Mouse (Mus musculus): ENCODE measurements at regions not wholly inside any gene's neighbourhood (a gene's known extent, or its start where the extent isn't known, plus 50 kb on each side); places are given as distances from the start of the nearest gene placed in this dataset.

DNA sequence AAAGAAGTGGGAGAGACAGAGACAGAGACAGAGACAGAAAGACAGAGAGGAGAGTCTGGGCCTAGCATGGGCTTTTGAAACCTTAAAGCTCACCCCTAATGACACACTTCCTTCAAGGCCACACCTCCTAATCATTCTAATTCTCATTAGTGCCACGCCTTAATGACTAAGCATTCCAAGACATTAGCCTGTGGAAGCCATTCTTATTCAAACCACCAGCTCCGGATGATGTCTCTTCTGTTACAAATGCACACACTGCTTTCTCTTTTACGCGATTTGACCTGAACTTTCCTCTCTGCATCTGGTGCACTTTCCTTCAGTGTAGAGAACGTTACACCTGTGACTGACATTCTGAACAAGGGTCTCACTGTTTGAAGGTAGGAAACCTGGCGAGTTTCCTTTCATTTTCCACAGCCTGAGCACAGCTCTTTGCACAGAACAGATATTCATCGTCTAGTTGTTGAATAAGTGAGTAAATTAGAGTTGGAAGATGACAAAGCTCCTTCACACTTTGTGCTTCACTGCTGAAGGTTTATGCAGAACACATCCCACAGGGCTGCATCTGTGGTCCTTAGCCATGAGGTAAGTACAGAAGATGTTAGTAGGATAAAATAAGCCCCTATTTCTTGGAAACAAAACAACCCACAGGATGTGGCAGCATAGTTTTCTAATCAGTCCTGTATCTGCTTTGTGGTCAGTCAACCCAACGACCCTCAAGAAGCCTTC lies 116.8 kb downstream of the Faxc start:
- DNase-seq, result no peak

DNA sequence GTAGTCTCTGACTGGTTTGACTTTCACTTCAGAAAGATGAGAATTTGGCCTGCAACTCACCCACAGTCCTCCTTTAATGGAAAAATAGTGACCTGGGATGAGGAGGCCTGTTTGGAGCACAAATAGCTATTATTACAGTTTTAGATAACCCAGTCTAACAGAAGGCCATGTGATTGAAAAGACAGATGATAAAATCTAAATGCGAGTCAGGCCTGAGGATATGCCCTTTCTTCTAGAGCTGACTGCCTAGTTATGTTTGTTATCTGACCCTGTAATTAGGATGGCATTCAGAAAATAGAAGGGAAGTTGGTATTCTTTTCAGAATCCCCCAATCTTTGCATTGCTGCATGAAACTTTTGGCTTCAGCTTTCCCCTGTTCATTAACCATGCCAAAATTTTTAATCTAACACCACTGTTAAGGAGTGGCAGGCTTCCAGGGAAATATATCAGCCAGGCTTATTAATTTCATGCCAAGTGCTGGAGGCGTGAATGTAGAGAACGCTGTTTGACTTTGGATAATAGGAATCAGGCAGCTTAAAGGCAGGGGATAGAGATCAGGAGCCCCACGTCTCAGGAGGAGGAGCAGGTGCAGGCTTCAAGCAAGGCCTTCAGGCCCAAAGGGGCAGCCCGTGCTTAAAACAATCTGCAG lies 135.8 kb downstream of the Faxc start:
- DNase-seq, result no peak

DNA sequence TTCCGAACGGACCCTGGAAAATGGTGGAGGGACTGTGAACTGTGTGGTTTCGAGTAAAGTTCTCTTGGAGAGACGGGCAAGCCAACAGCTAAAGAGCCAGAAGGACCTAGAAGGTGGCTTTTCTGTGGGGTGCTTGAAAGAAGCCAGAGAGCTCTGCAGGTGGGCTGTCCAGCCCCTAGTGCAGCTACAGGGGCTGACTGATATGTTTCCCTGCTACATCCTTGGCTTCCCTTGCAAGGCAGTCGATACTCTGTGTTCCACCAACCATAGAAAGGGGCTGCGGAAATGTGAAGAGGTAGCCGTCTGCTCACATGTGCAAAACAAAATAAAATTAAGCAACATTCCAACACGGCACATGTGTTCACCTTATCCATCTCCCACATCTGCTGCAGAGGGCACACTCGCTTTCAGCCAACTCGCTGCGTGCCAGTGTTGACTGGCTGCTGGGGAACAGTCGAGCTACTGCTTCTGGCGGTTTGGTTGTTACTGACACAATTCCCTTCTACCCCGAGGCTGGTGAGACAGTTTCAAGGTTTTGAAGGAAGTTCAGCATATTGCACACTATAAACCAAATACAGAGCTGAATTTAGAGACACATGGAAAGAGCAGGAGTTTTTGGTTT lies 136.7 kb downstream of the Faxc start:
- no peak for DNase-seq

DNA sequence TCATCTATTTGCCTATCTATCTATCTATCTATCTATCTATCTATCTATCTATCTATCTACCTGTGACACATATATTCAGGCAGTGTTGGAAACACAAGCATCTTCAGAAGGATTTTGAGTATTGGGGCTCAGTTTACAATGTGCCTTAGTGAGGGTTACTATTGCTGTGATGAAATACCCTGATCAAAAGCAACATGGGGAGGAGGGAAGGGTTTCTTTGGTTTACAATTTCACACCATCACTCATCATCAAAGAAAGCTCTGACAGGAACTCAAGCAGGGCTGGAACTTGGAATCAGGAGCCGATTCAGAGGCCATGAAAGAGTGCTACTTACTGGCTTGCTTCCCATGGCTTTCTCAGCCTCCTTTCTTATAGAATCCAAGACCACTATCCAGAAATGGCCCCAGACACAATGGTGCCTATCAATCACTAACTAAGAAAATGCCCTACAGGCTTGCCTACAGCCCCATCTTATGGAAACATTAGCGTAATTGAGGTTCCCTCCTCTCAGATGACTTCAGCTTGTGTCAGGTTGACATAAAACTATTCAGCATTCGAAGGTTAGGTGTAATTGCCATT lies 157.2 kb downstream of the Faxc start:
- DNase-seq, result no peak

DNA sequence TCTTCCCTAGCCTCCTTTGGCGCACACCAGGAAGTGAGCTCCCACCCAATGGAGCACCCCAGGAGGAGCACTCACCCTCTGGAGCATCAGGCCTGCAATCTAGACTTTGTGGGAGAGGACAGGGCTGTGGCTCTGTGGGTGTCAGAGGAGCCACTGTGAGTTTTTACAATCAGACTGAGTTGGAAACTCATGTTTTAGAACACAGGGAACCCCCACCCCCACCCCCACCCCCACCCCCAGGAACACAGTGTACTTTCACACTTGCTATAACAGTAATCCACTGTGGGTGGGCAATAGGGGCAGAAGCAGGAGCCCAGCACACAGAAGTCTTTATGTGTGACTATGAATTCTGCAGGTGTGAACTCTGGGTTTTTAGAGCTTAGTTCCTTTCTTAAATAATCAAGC lies 158.5 kb downstream of the Faxc start:
- no peak for DNase-seq

DNA sequence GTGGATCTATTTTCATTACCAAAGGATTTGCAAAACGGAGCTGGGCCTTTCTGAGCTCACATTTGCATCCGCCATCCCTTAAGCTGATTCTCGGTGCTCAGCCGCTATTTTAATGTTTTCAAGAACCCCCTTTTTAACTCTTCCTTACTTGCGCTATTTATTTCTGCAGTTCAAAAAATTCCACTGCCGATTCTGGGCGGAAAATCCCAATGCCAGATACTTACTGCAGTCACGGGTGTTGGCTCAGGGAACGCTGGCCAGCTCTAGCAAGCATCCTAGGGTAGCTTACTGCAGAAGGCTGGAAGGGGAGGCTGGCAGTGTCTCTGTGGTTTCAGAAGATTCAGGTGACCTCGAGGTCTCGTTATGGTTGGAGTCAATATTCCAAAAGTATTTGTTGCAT lies 159.4 kb downstream of the Faxc start:
- no peak for DNase-seq

DNA sequence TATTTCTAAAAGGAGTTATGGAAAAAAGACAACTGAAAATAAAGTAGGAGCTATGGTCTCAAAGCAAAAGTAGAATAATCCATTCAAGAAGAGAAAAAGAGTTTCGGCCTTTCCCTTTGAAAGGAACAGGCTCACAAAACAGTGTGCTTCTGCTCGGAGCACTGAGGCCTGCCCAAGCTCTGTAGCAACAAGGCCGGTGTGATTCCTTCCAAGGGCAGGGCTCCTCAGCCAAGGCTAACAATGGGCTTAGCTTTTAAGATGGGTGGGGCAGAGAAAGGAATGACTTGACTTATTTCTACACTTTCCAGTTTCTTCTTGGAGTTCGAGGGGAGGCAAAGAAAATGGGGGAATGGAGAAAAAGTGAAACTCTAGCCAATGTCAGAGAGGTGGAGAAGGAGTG lies 161.4 kb downstream of the Faxc start:
- DNase-seq, result no peak

DNA sequence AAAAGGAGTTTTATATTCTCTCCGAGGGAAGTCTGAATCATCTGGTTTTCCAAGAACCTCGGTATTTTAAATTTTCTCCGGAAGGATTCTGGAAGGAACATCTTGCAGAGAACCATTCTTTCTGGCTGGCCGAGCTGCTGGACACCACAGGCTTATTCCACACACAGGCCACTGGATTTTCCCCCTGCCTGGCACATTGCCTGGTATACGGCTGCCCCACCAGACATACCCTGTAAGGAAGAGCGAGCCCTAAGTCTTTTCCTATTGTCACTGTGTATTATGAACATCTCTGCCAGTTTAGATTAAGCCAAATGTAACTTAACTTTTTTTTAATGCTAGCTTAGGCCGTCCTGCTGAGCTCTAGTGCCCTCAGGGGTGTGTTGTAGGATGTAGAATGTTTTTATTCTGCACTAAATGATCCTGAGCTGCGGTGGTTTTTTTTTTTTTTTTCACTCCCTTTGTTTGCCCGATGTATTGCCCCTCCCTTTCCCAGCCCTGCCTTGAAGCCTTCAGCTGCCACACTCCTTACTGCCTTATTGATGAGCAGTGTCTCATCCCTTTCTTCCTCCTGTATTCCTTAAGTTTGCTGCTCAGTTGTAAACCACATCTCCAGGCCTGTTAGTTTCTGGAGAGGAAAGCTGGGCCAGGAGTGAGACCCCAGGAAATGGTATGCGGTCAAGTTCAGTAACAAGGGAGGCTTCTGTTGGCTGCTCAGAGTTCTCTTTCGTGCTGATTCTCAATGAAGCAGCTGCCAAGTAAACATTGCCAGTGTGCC lies 164.3 kb downstream of the Faxc start:
- no peak for DNase-seq

DNA sequence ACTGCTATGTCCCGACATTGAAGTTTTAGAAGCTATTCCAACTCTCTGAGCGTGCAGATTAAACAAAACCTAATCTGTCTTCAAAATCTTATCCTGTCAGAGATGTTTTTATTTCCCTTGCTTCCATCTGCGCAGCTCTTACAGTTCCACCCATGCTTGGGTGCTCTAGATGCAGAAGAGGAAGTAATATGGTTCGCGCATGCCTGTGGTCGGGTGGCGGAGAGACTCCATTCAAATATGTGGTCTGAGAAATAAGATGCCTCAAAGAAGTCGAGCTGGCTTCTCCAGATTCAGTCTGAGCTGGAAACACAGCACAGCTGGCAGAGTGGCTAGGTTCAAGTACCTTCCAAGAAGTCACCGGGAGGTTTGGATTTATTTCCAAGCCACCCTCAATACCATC lies 167.5 kb downstream of the Faxc start:
- no peak for DNase-seq

DNA sequence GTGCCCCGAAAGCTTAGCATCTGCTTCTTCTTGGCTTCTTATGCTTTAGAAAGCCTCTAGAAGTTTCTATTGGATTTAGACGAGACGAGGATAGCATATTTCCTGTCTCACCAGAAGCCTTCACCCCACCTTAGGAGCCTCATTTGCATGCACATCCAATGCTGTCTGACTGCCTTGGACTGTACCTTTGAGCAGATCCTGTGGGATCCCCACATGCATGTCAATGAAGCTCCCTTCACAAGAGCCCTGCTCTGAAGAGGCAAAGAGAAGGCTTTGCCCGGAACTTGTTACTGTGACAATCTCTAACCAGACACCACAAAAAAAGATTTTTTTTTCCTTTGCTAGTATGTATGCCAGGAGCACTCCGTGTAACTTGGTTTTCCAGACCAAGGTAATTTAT lies 171.3 kb downstream of the Faxc start:
- DNase-seq, result no peak

DNA sequence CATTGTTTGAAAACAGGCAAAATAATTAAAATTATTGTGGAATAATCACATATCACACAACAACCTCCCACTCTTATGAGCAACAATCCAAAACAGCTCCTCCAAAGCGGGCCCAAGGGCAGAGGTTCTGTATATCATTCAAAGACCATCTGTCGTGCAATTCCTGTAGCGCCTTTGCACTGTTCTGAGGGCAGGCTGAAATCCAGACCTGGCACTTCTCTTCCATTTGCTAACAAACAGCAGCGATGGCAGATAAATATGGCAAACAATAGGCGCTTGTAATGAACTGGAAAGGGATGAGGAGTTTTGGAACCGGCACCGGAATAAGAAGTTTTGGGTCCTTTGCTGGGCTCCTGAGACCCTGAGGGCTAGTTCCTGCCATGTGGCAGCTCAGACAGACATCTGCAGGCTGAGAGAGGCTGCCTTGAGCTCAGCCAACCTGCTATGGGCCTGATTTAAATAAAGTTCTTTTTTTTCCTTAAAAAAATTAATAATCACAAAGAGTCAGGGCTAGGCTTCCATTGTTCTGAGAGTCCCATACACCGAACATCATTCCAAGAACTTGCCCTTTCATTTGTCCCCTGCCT lies 172.0 kb downstream of the Faxc start:
- DNase-seq, result no peak

DNA sequence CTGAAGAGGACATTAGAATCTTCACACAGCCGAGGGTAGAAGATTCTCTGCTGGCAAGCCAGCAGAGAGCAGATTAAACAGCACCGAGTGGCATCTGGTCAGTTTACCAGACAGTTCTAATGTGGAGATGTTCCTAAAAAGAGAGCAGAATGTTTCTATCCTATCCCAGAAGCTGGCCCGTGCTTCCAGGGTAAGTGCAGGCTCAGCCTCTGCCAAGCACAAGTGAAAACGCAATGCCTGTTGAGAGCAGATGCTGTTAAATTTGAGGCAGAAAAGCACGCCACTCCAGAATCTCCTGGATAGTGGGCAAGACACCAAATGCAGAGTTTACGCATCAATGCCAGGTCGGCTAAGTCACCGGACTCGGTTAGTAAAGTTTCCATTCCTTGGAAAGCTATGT lies 175.8 kb downstream of the Faxc start:
- no peak for DNase-seq

DNA sequence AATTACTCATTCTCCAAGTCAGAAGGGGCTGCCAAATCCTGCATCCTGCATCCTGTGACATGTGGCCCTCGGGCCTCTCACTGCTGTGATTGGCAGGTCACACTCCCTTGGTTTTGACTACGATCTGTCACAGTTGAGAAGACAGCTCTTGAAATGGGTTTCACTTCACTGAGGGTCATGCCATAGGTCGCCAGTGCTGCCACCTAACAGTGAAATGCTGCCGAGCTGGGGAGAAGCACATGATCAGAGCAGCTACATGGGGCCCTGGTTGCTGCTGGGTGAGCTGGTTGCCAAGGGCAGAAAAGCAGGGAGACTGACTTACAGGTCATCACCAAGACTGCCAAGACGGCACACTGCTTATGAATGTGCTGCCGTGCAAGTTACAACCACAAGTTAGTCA lies 178.3 kb downstream of the Faxc start:
- DNase-seq, result peak in 1 of 2 experiments; percentile 11

DNA sequence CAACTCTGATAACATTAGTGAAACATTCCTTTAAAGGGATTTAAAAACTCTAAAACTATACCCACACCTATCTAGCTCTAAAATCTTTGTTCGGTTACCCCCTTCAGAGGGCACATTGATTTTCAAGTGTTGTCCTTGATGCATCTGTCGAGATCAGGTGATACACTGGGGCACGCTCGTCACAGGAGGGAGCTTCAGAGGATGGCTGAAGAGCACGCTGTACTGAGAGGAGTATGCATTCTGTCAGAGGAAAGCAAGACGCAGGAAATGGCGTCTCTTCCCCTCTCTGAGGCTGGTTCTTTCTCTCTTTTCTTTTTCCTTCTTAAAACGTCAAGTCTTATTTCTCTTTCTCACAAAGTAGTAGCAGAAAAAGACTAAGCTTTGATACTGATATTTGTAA lies 179.3 kb downstream of the Faxc start:
- DNase-seq, result no peak

DNA sequence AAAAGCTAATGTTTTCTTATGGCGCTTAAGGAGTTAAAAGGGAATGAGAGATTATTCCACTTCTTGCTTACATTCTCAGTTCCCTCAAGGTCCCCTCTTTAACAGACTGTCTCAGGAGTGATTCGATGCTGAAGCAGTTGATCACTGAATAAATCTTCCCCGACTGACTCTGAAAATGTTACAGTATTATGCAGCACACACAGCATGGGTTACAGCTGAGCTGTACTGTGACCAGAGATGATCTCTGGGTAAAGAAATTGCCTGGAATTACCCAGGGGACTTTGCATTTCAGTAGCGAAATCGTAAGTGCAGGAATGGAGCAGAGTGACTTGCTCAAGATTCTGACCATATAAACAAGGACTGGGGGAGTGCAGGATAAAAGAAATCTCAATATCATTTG lies 181.1 kb downstream of the Faxc start:
- DNase-seq, result no peak

DNA sequence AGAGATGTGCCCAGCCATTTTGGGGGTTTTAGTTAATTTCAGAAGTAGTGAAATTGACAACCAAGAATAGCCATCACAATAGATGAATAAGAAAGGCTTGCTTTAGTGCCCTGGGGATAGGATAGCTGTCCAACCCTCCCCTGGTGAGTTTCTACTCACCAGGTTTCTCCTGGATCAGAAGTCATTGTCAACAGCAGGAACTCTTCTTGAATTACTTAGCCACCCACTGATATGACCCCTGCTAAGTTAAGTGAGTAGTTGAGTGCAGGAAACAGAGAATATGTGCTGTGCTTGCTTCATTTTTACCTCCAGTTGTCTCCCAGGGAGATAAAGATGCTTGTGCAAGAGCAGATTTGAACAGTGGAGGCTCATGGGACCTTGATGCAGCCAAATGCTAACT lies 183.3 kb downstream of the Faxc start:
- no peak for DNase-seq

DNA sequence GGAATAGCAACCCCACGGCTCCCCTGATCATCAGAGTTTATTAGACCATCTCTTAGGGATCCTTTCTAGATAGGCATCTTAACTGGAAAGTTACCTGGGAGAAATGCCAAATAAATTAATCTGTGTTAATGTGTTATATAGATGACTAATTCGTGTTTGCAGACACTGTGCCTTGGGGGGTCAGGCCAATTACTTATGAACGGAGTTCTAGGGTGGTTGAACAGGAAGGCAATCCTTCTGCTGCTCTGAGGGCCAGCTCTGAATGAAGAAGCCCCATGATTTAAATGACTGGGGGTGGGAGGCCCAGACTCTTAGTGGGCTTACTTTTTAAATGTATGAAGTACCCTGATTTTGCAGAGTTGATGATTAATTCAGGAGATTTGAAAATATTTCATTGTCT lies 188.7 kb downstream of the Faxc start:
- no peak for DNase-seq

DNA sequence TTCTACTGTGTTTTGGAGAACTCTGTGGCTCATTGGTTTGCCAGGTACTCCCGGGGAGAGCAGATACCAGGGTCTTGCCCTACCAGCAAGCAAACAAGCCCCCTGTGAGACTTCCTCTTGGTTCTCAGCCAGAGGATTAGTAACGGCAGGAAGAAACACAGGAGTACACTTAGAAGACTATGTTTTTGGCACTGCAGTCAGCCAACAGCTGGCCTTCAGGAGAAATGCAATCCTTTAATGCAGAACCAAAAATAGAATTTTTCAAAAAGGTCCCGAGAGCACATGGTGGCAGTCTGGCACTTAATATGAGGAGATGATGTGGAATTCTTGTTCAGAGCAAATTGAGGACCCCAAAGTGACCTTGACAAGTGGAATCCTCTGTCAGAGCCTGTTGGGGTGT lies 189.8 kb downstream of the Faxc start:
- DNase-seq, result no peak

DNA sequence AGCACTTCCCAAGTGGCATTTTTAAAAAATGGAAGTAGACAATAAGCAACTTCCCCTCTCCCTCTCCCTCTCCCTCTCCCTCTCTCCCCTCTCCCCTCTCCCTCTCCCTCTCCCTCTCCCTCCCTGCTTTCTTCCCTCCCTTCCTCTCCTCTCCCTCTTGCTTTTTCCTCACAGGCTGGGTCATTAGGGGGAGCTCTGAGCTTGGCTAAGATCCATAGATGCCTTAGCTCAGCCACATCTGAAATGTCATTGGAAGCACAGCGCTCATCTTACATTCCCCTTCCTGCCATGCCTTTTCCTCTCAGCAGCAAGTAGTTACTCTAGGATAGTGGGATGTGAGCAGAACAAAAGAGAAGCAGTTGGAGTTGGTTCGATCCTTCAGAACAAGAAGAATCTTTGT lies 190.3 kb downstream of the Faxc start:
- no peak for DNase-seq

DNA sequence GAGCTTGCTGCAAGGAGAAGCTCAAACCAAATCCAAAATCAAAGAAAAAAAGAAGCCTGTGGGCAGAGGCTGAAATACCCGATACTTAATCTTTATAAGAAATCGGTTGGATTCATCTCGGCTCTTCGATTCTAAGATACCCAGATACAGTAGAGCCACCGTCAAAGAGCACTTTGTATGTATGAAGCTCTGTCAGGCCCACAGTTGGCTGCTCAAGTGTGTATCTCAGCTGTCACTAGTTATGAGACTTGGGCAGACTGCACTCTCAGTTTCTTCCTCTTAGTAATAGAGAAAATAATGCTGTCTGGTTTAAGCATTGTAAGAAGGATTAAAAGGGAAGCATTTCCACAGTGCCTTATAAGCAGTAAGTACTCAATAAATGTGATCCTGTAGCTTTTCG lies 193.7 kb downstream of the Faxc start:
- no peak for DNase-seq

DNA sequence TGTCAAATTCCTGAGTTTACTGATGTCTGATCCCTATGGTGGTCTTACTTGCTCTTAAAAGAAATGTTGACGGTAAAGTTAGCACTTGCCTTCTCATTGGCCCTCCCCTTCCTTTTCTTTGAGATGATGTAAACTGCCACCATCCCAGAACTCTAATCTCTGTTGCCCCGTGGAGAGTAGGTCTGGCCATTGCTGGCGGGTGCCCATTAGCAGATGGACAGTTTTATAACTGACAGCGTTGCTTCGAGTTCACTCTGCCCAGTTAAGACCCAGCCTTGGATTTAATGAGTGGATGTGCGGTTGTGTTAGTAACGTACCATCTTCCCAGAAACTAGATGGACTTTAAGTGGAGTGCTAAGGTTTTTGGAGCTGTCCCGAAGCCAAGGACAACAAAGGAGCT lies 199.4 kb downstream of the Faxc start:
- no peak for DNase-seq

DNA sequence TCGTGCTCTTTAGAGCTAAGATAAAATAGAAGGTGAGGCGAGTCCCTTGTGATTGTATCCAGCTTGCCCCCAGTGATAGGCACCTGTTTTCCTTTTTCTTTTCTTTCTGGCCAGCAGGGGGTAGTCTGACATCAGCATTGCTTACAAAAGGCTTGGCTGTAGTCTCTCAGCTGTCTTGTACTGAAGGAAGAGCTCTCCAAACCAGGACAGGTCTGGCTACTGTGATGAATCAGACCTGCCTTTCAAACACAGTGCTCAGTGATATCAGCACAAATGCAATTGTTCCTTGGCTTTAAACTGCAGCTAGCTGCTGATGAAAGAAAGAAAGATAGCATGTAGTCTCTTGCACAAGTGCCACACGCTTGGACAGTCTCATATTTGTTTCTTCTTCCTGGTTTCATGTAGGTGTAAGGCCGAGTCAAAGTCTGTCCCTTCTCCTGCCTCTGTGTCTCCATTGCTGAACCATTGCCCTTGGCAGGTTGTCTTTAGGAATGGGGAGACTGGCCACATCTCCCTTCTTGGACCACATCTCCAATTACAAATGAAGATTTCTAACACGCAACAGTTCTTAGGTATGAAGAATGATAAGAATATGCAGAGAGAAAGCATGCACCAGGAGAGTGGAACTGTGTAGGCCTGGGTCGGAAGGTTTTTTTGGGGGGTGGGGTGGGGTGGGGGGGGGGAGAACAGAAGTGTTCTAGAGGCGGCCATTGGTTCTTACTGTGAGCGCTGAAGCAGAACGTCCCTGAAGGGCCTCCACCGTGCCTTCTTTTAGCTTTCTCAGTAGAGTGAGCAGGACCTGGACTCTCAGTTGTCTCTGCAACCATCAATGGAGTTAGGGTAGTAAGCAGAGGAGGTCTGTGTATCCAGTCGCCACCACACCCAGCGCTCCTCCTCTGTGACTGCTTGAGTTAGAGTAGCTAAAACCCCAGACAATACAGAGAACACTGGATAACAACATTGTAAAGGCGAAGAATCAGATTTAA lies 200.9 kb downstream of the Faxc start:
- DNase-seq, result peak; percentile 35 to 57
